Mouse (Mus musculus) thymus, postnatal 25 days (tissue): ENCODE measurements around the gene Tbc1d2.
A peak's percentile ranks its signal among the peaks of the same experiment; 100 is the strongest.

ENCODE experiments used
- DNase-seq: peaks from one replicate; pipeline ENCODE4 v3.0.0; 2022

Gene Tbc1d2

DNA sequence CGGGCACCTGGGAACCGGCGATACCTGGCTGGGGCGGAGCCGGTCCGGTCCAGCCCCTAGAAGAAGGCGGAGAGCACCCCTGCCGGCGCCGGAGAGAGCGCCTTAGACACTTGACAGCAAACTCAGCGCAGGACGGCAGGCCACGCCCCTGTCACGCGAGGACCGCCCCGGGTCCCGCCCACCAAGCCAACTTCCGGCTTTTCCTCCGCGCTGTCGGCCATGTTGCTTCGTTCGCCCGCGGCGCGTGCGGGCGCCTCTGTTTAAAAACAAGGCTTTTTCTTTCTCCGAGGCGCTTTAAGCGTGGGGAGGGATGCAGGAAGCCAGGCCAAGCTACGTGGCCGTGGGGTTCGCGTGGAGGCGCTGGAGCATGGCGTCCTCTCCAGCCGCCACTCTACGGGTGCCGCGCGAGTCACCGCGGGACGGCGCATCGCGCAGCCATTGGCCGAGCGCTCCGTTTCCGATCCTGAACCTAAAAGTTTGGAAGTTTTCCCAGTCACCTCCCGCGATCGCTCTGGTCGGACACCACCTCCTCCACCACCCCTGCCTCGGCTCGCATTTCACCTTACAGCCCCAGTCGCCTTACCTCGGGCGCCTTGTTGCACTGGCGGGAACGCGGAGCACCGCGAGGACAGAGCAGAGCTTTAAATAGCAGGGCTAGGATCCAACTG lies at the start of gene Tbc1d2:
Gene Tbc1d2 (minus strand): TSS at position 124 of the 668 bp plus-strand sequence.
- DNase-seq, result peak; percentile 96

DNA sequence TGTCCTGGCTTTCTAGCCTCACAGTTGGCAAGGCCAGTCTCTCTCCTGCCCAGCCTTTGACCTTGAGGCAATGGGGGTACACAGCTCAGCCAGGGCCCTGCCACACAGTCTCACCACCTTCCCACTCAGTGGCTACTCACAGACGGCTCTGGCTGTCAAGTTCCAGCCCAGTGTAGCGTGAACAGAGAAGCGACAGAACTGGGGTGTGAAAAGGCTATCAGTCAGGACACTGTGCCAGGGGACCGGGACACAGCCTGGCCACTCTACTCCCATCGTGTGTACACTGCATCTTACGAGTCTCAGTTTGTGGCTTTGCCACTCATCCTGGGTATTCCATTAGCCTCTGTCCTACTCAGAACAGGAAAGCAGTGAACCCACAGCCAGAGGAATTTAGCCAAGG lies 46.5 kb upstream of the Tbc1d2 start:
- no peak for DNase-seq

DNA sequence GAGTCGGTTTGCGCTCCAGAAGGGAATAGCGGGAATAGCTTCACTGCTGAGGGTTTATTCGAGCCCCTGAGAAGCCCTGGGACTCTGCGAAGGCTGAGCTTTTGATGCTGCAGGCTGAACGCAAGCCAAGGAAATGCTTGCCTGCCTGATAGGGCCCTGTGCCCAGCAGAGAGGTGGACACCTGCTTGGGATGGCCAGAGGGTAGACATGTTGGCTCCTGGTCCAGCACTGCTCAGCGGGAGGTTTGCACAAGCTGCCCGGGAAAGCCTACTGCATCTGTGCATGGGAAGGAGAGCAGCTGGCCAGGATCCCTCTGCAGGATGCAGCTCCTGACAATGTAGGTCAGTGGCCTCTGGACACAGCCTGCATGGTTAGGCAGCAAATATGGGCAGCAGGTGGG lies 40.6 kb upstream of the Tbc1d2 start:
- no peak for DNase-seq

DNA sequence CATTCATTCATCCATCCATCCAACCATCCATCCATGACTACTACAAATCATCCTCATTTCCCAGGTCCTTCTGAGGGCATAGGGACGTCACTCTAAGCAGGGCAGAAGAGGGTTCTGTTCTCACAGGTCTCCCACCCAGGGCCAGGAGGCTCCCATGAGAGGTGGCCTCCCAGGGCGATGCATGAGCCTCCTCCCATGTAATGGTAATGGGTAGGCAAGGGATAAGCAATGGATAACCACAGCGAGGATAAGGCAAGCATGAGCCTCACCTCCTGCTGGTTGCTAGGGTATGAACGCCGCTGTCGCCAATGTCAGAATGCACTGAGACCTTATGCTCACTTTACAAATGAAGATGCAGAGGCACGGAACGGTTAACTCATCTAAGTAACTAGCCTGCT lies 40.0 kb upstream of the Tbc1d2 start:
- no peak for DNase-seq

DNA sequence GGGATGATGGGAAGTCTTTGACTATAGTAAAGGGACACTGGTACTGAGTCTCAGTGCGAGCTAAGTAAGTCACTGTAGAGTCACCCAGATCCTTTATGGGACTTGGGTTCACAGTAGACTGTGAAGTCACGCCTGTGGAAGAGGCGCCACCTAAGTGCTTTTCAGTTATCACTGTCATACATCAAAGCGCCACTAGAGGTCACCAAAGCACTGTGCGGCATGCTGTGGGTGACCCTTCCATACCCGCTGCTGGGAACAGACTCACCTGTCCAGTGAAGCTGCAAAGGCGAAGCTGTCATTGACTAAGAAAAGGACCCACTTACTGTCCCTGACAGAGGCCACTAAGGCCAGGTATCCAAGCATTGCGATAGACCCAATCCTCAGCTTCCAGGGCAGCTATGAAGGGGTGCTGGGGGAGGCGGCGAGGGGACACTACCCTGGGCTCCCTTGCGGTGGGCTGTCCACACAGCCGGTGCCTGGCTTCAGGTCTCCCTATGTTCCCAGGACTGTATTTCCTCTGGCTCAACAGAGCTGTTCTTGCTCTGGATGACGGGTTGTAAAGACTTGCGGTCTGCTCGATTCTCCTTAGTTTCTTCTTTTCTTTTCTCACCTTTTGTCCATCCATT lies 39.5 kb upstream of the Tbc1d2 start:
- DNase-seq, result peak; percentile 76

DNA sequence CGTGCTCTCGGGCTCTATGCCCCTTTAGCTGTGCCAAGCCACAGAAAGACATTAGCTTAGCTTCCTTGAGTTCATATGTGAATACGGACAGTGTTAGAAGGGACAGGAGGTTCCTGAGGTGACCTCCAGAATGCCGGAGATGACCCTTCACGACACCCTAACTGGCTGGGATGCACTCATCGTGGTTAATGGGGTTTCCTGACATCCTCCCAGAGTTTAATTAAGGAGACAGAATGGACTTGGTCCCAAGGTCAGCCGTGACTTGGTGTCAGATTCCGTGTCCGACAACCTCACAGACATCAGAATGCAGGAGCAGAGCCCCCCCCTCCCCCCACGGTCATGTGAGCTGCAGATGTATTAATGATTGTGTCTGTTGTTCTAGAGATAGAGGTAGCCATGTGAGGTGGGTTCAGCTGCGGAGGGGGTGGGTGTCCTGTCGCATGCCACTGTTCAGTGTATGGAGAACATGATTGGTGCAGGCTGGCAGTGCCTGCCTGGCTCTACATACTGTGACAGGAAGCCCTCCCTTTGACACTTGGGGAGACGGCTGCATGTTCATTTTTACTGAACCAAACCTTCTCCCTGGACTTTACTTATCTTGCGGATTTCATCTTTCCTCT lies 38.3 kb upstream of the Tbc1d2 start:
- DNase-seq, result no peak

DNA sequence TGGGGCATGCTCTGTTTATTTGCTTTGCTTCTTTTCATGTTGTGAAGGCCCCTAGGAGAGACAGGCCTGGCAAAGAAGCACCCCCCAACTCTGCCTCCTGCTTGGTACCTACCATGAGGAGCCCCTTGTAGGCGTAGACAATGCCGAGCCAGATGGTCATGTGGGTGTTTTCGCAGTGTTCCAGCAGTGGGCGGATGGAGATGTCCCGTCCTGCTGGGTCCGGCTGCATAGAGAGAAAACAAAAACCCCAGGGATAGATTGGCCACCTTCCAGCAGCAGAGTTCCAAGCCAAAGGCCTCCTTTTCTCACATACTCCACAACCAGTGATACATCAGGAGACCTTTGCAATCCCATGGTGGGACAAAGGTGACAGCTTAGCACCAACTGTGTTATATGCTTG lies 34.2 kb upstream of the Tbc1d2 start:
- no peak for DNase-seq

DNA sequence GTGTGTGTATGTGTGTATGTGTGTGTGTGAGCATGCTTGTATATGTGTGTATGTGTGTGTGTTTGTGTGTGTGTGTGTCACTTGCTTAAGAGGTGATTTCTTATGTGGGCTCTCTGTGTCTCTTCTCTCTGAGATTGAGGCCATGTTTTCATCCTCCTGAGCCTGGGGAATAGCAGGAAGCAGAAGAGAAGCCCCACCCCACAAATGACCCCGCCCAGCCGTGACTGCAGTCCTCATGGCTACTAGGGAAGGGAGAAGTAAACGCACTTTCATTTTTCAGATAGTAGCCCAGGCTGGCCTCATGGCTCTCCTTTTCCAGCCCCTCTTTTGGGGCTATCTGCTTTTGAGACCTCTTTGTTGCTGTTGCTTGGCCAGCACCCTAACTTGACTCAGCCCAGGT lies 26.6 kb upstream of the Tbc1d2 start:
- no peak for DNase-seq

DNA sequence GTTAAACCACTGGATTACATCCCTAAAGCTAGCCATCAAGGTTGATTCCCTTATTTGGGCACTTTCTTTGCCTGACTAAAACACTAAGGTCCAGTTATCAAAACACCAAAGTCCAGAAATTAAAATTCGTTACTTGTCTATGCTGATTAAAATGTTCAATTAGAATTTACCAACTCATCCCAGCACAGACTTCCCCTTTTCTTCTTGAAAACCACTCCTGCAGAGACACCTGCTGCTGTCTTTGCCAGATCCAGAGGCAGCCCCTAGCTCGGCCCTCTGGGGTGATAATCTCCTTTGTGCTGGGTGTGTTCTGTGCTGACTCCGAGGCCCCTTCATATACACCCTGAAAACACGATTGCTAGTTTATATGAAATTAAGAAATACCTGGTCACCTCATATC lies 26.0 kb upstream of the Tbc1d2 start:
- DNase-seq, result no peak

DNA sequence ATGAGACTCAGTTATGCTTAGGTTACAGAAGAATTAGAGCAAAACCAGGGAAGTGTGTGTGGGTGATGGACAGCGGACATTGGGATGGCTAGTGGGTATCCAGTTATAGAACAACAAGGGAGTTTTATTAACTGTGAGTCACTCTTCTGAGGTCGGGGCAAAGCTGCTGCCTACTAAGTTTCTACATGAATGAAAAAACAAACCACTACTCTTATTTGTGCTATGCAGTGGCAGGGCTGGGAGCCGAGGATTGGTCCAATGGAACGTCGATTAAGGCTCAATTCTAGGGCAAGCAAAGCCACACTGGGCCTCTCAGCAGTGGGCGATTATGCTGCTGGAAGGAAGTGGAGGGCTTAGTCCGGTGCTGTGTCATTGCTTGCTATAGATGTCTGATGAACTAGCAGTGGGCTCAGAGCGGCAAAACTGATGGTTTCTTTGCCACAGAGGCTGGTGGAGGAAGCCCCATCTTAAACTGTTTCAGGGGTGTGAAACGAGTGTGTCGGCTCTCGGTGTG lies 25.3 kb upstream of the Tbc1d2 start:
- no peak for DNase-seq

DNA sequence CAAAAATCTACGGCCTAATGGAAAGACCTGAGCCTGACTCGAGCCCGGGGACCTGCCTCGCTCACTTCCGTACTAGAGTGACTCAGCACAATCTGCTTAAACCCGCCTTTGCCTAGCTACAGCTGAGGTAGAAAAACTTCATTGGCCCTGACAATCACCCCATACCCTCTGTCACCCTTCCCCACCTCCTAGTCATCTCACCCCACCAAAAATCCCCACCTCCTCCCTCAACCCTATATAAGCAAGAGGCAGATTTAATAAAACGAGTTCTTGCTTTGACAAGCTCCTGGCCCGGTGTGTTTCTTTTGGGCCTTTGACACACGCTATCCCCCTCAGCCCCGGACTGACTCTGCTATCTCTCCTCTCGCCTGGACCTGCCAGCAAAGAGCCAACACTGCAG lies 18.6 kb upstream of the Tbc1d2 start:
- DNase-seq, result no peak

DNA sequence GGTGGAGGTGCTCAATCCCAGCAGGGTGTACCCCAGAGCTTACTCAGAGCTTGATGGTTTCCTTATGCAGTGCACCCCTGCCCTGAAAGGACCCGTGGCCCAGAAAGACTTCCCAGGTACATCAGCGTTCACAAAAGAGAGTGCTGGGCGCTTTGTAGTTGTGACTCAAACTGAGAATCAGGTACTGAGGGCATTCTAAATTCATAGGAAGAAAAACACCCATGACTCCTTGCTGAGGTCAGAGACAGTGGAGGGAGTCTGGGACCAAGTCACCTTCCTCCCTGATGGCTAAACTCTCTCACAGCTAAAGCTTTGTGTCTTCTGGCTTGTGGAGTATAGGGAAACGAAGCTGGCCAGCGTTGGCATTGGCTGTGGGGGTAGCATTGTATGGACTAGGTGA lies 16.4 kb upstream of the Tbc1d2 start:
- DNase-seq, result no peak

DNA sequence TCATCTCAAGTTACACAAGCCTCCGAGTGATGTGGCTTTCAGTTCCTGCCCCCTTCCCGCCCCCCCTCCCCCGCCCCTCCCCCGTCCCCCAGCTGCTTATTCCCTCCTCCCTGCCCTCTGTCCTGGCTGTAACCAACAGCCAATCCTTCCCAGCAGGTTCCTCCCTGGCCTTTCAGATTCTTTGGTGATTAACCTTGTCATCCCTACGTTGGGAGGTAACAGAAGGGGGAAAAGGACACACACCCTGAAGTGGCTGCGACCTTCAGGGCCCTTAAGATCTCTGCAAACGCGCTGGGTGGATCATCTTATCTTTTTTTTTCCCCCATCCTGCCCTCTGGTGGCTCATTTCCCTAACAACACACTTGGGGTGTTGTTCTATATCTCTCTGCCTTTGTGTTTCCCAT lies 15.4 kb upstream of the Tbc1d2 start:
- peak; percentile 64 for DNase-seq

DNA sequence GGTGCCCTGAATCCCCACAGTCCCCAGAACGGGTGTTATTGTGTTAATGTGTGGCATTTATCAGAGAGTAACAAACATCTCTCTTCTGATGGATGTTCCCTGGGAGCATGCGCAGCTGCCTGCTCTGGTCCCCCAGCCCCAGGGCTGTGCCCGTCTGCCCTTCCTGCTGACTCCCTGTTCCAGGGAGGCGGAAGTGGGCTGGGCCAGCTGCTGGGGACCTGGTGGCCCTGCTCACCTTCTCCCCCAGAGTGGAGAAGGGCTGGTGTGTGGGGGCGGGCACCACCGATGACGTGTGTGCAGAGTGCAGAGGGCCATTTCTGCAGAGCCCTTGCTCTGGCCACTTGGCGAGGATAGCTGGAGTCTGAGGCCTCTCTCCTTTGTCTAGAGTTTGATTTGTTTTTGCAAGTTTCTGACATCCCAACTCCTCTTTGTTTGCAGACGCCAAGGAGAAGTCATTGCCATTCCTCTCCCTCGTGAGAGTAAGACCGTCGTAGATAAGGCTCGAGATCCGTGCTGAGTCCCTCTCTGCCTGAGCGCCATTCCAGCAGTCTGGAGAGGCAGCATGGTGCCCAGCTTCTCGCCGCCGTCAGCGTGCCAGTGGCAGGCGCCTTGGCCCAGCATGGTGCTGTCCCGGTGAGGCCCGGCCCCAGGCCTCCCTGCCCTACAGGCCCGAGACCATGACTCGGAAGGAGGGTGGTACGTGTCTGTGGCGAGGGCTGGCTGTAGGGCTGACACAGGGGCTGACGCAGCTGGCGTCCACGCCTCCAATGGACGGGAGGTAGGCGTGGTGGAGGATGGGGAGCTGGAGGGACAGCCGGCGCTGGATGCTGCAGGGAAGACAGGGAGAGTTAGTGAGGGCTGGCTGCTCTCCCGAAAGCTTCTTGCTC lies 14.4 kb upstream of the Tbc1d2 start:
- no peak for DNase-seq

DNA sequence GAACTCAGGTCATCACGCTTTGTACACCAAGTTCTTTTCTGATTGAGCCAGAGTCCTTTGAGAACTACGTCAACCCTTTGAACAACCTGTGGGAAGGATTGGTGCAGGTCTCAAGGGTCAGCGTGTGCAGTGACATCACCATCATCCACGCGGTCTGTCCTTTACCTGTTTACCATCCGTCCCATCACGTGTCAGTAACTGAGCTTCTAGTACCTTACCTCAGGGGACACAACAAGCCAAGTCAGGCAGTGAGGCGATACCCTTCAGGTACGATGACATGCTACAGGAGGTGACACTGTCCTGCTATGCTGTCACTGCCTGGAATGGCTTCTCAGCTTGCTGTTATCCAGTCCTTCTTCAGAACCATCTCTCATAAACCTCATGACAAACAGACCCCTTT lies 11.4 kb upstream of the Tbc1d2 start:
- DNase-seq, result no peak

DNA sequence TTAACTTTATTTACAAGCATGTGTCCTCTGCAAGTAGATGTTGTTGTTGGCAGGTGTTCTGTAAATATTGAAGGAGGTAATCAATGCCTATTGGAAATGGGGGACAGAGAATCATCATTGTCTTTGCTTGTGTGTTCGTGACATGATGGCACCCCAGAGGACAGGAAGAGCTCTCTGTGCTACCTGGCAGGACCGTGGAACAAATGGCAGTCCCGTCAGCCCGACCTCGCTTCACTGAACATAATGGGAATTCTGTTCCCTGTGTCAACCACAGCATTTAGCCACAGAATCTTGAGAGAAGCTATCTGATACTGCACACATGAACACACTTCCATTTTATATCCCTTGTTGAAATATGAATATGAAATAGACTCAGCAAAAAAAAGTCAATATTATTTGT lies 8.9 kb upstream of the Tbc1d2 start:
- no peak for DNase-seq

DNA sequence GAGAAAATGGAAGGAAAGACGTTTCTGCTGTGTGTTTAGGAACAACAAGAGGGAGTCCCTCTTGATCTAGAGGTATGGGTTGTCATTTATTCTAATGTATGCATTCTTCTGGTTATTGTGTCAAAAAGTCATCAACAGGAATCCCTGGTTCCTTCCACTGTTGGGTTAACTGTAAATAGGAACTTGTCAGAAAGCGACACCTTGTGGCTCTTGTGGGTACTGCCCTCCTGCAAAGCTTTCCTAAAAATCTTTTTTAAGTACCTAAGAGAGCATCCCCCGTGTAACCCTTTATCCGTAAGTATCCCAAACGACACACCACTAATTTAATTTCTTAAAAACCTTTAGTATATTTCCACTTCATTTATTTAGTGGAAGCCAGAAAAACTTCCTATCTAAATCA lies 7.1 kb upstream of the Tbc1d2 start:
- peak; percentile 74 for DNase-seq

DNA sequence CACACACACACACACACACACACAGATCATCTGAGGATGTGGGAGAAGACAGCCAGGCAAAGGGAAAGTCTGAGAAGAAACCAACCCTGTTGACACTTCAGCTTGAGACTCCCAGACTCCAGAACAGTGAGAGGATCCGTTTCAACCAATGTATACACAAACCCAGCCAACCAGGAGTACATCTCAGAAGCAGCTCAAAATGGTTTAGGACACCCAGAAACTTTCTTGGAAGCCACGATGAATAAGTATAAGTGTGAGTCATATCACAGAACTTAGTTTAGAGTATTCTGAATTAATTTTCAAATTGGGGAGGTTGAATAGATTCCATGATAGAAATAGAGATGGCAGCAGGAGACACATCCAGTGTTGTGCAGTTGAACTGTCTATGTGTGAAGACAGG lies 5.9 kb upstream of the Tbc1d2 start:
- no peak for DNase-seq

DNA sequence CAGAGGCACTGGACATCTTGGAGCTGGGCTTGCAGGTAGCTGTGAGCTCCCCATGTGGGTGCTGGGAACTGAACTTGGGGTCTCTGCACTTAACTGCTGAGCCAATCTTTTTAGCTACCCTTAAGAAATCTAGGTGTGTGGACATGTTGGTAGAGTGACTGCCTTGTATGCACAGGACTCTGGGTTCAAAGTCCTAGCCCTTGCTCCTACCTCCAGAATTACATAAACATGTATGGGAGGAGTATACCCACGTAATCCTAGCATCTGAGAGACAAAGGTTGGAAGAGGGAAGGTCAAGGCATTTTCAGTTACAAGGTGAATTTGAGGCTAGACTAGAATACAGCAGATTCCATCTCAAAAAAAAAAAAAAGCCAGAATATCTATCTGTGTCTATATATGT lies 5.3 kb upstream of the Tbc1d2 start:
- DNase-seq, result no peak

DNA sequence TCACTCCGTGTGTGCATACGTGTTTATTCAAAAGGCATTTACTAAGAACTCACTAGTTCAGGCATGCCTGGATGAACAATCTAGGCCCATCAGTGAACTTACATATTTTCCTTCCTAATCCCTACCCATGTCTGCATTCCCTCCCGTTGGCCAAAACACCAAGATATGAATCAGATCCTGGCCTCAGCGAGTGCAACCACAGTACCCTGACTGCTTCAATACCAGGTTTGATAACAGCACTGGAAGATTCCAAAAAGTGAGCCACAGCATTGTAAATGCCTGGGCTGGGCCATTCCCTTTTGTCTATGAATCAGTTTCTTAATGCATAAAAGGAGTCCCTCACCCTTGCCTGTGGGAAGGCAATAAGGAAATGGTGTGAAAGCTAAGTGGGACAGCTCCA lies 848 bp downstream of the Tbc1d2 start:
- DNase-seq, result no peak

DNA sequence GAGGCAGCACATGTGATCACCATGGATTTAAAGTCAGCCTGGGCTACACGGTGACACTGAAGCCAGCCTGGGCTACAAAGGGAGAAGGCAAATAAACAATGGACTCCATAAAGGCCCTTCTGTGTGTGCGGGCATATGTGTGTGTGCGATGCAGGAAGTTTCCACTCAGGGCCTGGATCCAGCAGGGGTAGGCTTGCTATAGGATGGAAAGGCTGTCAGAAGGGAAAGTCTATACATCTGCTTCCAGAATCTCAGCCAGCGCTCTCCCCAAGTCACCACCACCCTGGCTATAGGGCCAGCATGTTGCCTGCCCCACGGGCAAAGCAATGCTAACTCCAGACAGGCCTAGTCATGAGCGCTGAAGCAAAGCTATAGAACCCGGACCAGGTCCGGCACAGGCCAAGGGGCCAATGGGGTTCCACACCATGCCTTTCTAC lies 6.3 kb downstream of the Tbc1d2 start:
- no peak for DNase-seq

DNA sequence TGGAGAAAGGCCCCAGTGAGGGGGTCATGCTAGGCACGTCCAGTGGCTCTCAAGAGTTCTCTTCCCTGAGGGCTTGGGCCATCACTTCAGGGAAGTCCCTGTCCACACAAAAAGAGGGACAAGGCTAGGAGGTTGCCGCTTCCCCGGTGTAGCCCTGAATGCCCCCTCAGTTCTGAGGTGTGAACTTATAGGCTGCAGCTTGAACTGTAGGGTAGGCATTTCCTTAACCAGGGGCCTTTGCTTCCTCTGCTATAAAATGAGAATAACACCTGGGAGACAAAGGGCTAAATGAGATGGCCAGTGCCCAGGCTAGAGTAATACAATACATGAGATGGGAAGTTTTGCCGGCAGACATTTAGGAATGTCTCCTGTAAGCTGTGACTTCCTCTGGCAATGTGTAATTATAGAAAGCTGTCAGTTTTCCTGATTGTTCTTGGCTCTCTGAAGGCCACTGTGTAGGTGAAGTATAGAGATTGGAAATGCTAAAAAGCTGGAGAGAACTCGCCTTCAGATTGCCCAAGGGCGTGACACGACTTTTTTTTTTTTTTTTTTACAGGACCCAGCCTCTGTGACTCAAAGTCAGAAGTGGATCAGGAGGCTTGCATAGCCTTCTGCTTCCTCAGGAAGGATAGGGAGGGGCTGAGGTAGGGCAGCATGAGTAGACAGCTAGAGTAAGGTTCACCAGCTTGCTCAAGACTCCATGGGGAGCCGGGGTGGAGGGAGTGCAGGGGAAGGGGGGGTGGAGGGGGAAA lies 6.9 kb downstream of the Tbc1d2 start:
- no peak for DNase-seq

DNA sequence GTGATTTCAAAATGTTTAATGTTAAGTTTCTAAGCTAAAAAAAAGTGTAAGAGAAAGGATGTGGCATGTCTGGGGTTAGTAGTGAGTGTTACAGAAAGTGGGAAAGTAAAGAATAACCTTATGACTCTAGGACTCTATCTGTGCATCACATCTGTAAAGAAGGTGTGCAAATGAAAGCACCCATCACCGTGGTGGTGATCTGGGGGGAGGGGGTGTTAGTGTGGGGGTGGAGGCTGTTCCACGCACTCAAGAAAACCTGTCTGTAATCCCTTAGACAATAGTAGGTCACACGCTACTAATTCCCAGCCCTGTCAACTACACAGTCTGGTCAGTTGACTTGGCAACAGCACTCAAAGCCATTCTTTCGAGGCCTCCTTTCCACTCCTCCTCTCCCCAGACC lies 8.7 kb downstream of the Tbc1d2 start:
- no peak for DNase-seq
